Mouse (Mus musculus) fibroblast of lung, adult 2 months (primary cell): ENCODE results near the gene Rpl36a-ps1.
"Not testable (repeated sequence)": the region's sequence is repeated elsewhere in the genome, so short reads cannot be mapped to it uniquely, and the experiment has no call there.

ENCODE experiments used
- DNase-seq: peaks from one replicate; pipeline ENCODE4 v3.0.0-alpha.2; 2011; ENCODE audit warnings: low read depth

The Rpl36a-ps1 gene

DNA sequence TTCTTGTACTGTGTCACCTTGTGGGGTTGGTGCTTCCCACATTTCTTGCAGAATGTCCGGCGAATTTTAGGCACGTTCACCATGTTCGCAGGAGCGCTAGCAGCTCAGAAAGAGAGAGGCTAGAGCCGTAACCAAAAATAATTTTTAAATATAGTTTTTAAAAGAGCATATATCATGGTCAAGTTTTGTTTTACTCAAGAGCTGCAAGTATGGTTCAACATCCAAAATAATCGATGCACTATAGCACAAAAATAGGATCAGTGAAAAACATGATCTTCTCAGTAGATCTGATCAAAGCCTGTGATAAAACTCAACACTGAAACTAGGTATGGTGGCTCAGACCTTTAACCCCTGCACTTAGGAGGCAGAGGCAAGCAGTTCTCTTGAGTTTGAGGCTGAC, at the start of gene Rpl36a-ps1:
Gene Rpl36a-ps1, minus strand, starts transcription at position 101 of the 400 bp plus-strand sequence.
- no peak for DNase-seq

DNA sequence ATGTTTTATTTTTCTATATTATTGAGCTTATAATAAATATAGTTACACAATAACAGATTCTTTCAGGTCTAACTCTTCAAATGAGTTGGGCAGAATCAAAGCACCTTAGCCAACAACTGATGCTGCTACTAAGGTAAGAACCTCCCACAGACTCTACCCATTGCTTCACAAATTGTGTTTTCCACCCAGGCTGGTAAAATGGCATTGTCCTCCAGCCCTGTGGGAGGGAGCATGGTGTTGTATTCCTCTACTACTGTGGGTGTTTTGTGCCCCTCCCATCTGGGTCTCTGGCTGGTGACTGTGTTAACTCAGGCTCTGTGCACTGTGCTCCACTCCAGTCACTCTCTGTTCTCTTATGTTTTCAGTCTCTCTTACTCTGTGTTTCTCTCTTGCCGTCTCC, 49.4 kb upstream of the Rpl36a-ps1 start:
- DNase-seq: no peak

DNA sequence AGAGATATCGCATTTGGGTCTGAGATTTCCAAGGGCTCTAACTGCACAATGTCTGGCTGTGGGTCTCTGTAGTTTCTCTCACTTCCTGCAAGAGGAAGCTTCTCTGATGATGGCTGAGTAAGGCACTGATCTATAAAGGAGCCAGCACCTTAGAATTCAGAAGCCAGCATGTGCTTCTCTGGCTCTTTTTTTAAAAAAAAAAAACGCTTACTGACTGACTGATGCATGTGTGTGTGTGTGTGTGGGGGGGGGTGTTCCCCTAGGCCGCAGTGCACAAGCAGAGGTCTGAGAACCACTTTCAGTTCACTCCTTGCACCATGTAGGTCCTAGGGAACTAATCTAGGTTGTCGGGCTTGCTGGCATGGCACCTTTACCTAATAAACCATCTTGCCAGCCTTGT, 47.3 kb upstream of the Rpl36a-ps1 start:
- DNase-seq: no peak

DNA sequence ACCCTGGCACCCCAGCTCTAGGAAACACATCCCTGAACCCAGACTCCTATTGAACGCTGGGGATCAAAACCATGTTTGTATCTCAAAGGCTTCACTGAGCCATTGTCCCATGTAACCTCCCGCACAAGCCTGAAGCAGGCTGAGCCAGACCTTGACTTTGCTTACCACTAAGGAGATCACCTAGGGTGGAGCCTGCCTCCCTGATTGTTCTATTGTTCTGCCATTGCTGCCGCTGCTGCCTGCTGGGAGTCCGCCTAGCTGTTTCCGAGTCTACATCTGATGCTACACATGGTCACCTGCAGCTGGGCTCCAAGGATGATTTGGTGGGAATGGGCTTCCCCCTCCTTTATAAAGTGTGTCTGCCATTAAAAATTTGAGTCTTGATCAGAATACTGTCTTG, 45.2 kb upstream of the Rpl36a-ps1 start:
- not testable (repeated sequence) for DNase-seq

DNA sequence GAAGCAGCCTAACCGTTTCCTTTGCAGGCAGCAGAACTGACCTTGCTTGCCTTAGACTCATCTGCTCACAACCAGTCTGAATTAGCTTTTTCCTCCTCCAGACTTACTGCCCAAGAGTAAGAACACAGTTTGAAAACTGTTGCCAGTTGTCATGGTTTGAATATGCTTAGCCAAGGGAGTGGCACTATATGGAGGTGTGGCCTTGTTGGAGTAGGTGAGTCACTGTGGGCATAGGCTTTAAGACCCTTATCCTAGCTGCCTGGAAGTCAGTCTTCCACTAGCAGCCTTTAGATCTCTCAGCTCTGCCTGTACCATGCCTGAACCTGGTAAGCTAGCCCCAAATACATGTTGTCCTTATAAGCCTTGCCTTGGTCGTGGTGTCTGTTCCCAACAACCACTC, 43.6 kb upstream of the Rpl36a-ps1 start:
- DNase-seq: no peak

DNA sequence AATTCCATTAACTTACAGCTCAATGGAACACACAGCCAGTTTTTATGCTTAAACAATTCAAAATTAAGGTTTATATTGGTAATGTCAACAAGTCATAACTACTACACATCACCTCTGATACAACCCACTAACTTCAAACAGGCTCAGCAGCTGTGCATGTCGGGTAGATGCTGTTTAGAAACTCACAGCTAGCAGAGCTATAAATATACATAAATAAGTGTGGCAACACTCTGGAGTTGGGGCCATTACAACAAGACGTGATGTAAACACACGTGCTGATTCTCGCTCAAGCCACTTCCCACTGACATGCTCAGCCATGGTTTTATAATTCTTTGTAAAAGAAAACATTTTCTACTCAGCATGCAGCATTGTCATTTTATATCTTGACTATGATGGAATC, 41.9 kb upstream of the Rpl36a-ps1 start:
- no peak for DNase-seq

DNA sequence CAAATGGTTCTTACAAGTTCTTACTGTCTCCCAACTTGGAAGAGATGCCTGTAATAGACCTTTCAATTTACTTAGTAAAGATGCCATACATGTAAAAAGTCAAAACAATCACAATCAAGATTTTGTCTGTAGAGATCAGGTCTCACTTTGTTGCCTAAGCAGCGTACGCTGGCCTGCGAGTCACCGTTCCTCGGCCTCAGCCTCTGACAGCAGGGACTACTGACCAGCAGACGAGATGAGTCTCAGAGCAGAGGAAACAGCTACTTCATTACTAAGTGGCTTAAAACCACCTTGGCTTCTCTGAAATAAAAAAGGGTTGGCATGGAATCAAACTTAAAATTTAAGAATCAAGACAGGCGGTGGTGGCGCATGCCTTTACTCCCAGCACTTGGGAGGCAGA, 40.7 kb upstream of the Rpl36a-ps1 start:
- not testable (repeated sequence) for DNase-seq

DNA sequence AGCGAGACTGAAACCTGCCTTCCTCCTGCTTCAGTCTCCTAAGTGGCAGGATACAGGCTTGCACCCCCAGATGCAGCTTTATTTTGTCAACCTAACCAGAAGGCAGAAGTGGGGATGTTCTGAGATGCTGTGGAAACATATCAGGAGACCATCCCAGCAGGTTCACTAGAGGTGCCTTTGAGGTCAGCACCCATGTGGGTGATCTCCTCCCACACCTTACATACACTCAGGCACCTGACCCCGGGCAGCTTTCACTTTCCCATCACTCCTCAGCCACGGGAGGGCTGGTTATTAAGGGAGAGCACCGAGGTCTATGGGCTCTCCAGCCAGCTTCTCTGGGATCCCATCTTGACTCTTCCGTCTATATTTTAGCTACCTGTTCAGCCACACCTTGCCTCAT, 38.5 kb upstream of the Rpl36a-ps1 start:
- no peak for DNase-seq

DNA sequence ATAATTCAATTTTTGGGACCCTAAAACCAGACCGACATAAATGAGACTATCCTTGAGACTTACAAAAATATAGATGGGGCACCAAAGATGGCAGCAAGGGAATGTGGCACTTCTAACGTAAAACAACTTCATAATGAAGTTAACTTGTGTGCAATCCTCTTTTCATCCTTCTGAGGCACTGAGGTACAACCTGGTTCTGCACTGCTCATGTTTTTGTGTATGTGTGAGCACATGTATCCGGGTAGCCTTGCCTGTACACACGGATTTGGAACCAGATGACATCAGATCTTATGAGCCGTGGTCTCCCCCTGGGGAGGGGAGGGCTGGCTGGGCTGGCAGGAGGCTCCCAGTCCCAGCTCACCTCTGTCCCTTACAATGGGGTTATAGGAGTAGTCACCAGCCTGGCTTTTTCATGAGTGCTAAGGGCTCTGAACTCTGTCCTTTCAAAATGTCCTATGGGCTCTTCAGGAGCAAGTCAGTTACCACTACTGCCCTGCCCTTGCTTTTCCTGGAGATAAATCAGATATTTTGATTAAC, 37.3 kb upstream of the Rpl36a-ps1 start:
- DNase-seq: no peak

DNA sequence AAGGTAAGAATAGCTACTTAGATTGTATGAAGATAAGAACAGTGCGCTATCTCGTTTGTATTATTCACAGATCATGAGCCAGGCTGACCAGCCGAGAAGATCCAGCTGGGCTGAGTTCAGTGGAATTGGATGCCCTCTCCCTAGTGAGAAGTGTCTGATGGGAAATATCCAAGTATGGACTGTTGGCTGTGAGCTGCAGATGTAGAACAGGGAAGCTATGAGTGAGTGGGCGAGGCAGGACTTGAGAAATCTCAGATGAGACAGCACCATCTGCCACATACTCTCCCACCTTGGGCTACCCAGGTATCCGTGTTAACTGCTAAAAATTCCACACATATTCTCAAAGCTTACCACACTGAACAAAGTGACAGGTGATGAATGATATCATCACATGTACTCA, 35.9 kb upstream of the Rpl36a-ps1 start:
- no peak for DNase-seq

DNA sequence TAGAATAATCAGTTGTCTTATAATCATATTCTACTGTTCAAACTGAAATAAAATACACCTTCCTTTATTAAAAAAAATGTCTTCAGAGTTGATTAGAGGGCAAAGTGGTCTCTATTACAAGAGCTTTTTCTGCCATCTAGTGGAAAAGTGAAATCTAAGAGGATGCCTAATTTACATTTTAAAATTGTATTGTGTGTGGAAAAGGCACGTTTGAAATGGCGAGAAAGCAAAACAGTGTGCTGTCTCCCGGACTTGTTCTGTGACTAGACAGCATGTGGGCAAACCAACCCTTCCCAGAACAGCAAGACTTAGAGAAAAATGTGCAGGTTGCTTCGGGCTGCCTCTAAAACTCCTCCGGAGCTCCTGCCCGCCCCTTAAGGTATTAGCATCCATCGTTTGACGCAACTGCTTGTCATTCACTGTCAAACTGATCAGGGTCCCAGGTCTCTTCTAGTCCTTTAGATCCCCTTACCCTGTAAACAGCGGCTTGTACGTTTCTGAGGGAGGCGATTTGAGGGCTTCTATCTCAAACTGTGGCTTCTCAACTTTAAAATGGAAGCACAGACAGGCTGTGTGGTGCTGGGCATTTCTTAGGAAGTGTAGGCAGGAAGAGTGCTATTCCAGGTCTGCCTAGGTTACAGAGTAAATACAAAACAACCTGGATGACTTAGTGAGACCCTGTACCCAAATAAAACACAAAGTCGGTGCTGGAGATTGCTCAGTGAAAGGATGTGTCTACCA, 28.4 kb upstream of the Rpl36a-ps1 start:
- no peak for DNase-seq

DNA sequence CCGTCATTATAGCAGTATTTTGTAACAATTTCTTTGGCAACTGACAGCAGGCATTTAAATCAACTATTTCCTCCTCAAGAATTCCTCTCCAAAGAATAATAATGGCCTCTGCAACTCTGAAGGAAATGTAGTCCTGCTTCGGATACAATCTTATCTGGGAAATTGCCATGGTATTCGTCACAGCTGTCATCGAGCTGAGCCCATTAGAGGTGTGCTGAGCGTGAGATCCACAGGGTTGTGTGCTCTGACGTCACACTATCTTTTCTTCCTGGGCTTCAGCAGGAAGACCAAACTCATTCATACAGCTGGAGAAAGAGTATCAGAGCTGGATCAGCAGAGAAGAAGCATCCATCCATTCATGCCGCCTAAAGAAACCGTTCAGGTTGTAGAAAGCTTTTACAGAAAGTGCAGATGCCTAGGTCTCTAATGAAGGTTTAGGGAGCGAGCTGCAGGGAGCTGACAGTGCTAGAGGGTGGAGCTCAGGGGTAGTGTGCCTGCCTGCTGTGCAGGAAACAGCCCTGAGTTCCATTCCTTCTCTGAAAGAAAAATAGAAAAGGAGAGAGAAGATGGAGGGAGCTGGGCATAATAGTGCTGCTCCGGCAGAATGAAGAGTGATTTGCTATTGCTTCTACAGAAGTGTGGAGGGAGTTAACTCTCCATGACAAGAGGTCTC, 25.2 kb upstream of the Rpl36a-ps1 start:
- no peak for DNase-seq

DNA sequence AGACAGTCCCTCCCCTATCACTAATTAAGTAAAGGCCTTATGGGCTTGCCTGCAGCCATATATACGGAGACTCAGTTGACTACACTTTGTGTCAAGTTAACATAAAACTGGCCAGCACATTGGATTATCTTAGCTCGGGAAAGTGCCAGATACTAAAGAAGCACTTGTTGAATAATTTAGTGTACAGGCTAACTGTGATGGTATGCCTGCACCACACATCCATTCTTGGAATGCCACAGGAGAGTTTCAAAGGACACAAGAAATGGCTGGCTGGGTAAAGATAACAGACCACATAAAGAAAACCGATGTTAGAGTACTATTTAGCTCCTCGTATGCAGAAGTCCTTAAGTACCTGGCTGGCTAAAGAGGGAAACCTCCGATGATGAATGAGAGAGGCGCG, 24.6 kb upstream of the Rpl36a-ps1 start:
- no peak for DNase-seq

DNA sequence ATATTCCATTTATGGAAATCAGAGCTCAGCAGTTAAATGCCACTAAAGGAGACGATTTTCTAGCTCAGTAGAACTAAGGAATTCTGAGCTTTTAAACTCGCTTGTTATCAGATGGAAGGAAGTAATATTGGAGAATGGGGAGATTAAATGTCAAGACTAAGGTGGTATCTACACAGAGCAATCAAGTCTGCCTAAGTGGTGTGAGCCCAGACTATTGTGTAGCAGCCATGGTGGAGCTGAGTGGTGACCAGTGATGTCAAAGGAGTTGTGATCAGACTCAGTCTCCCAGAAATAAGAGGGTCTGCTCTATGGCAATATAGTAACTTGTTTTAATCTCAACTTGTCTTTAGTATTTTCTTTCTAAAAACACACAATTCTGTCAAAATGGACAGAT, 16.8 kb upstream of the Rpl36a-ps1 start:
- DNase-seq: no peak

DNA sequence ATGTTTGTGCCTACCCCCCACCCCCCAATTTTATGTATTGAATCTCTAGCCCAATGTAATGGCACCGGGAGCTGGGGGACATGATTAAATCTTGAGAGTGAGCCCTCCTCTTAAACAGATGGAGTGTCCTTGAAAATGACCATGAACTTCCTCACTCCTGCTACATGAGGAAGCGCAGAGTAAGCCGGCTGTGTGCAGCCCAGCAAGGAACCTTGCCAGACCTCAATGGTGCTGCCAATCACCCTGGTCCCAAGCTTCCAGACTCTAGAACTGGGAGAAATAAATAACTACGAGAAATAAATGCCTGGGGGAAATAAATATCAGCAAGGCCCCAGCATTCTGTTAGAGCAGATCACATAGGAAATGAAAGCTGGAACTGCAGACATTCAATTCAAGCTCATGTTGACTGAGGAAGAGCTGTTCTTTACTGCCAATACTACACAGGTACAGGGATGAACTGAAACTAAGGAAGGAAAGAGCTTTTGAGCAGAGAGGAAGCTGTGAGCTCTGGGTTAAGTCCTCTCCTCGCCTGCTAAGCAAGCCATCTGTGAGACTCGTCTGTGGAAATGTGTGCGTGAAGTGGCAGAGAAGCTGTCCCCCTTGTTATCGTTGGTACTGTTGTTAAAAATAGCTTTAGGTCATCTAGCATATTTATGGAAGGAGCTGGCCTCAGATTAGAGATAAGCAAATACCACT, 16.3 kb upstream of the Rpl36a-ps1 start:
- no peak for DNase-seq

DNA sequence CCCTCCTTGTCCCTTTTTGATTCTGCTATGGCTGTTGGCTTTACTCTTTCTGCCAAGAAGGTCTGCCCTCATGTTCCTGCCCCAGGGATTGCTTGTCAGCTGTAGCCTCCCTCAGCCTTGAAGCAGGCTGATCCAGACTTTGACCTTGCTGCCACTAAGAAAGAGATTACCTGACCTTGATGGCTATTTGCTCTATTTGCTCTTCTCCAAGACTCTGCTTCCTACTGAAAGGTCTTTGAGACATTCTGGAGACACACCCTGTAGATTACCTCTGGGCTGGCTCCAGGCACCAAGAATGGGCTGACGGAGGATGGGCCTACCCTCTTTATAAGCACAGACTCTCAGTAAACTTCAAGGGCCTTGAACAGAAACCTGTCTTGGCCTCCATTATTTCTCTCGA, 1.6 kb downstream of the Rpl36a-ps1 start:
- no peak for DNase-seq

DNA sequence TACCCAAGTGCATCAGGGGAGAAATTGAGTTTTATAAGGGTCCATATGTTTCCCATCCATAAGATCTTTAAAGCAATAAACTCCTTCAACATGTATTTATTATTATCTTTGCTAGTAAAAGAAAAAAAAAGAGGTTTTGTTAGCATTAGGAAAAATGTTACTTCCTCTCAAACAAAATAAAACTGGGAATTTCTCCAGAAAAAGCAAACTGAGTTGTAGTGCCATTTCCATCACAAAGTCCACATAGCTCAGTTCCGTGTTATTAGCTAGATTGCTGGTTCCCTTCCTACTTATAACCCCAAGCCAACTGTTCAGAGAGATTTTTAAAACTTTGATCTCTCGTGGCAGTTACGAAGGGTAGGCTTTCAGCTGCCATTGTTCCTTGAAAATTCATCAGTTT, 3.5 kb downstream of the Rpl36a-ps1 start:
- DNase-seq: no peak

DNA sequence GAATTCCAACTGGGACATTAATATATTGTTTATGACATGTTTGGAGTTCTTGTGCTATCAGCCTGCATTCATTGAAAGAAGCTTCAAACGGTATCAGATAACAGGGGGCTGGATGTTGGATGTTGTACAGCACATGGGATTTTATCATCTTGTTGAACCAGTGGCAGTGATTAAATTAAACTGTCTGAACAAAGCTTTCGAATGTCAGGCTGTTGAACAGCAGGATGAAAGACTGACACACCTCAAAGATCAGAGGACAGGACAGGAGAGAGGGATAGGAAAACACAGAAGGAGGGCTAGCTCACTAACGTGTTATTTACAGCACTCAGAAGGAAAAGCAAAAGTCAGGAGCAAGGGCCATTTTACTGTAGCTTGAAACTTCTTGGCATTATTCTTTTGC, 4.3 kb downstream of the Rpl36a-ps1 start:
- DNase-seq: no peak

DNA sequence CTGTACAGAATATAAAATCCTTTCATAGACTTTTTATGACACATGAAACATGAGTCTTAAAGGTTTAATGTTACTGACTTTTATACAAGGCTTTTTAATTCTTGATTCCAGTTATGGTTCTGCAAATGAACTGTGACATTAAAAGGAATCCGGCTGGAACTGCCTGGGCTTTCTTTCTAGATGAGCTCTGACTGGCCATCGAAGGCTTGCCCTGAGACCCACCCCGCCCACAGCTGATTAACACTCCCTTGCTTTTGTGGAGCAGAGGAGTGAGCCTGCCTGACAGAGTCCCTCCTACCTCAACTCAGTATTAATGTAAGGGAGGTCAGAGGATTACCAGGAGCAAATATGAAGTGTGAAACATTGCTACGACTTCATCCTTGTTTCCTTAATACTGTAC, 22.2 kb downstream of the Rpl36a-ps1 start:
- DNase-seq: no peak

DNA sequence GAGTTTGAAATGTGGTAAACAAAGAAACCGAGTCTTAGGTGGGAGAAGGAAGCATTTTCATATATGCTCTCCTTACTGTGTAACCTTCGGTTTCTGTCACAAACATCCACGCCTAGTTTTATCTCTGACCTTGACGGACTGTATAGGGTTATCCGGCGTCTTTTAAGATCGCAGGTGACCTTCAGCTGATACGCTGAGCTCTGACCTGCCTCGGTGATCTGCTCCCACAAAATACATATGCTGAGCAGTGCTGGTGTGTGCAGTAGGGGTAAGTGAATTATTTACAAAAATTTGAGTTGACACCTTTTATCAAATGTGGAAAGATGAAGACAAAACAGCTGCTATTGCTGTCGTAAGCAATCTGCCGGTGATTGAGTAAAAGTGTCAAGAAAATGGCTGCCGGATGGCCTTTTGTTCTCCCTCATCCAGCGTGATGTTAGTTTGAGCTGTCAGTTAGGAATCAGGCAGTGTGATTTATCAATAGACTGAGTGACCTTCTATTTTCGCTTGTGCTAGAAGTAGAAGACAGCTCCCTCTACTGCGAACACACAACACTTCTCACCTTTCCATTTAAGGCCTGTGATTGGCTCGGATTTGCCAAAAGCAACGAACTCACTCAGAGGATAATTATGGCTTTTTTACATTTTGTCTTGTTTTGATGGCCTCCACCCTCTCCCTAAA, 35.0 kb downstream of the Rpl36a-ps1 start:
- DNase-seq: no peak

DNA sequence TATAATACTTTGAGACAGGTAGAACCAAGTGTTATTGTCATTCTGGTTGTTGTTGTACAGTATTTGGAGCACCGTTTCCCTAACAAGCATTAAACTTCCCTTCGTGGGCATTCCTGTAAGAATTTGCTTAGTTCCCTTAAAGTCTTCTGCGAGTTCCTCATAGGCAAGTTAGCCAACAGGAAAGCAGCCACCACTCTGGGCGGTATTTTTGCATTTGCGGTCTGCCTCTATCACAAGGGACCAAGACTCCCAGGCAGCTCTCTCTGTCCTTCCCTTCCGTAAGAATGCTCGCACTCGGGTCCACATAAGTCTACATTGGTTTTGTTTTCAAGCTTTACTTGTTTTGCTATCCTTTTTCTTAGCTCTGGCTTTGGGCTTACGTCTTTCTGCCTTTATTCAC, 37.3 kb downstream of the Rpl36a-ps1 start:
- no peak for DNase-seq

DNA sequence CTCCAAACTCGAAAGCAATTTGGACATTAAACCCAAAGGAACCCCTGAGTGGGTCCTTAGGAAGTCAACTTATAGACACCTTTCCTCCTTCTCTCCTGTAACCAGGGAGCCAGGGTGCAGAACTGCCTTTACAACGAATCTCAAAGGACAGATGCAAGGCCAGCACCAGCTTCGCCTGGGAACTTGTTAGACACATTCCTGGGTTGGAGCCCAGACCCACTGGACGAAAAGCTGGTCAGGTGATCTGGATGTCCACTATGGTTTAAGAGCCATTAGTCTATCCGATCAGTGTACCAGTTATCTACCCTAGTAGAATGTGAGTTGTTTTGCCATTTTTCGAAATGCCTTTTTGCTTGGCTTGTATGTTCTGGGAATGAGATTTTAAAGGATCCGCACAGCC, 41.7 kb downstream of the Rpl36a-ps1 start:
- DNase-seq: no peak
